Mouse (Mus musculus) fat pad, adult 2 months (tissue): ENCODE data around the gene Sycp2.

Source experiments
- DNase-seq: peaks from one replicate; pipeline ENCODE4 v3.0.0-alpha.2; 2011; ENCODE audit warnings: low read depth, low spot score; ENCODE audit errors: extremely low read depth

The Sycp2 gene

DNA sequence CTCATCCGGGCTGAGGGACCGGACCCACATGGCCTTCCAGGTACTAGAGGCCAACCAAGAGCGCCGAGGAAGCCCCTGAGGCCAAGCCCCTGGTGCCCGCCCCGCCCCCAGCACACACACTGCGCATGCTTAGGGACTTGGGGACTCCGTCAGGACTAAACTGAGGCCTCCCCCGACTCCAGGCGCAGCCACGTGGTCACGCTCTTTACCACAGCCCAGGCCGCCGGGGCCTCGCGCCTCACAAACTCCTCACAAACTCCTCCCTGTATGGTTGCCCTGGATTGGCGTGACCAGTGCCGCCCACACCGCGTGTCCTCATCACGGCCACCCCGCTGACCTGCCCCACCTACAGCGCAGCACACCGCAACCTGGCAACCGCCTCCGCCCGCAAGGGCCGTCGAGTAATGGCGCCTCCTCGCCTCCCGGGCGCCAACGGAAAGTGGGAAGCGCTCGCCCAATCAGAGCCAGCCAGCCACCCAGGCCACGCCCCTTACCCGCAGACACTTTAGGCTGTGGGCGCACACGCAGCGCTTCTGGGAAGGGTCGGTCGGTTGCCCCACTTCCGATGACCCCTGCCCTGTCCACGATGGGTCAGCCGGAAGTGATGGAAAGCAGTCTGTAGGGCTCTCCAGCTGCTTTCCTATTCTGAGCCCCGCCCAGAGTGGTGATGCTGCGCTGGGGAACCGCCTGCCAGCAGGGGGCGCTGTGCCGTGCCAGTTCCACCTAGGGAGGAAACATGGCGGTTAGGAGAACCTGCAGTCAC is at the start of gene Sycp2:
Gene Sycp2 (minus strand): TSS at position 633 of the 763 bp plus-strand sequence.
- no peak for DNase-seq

DNA sequence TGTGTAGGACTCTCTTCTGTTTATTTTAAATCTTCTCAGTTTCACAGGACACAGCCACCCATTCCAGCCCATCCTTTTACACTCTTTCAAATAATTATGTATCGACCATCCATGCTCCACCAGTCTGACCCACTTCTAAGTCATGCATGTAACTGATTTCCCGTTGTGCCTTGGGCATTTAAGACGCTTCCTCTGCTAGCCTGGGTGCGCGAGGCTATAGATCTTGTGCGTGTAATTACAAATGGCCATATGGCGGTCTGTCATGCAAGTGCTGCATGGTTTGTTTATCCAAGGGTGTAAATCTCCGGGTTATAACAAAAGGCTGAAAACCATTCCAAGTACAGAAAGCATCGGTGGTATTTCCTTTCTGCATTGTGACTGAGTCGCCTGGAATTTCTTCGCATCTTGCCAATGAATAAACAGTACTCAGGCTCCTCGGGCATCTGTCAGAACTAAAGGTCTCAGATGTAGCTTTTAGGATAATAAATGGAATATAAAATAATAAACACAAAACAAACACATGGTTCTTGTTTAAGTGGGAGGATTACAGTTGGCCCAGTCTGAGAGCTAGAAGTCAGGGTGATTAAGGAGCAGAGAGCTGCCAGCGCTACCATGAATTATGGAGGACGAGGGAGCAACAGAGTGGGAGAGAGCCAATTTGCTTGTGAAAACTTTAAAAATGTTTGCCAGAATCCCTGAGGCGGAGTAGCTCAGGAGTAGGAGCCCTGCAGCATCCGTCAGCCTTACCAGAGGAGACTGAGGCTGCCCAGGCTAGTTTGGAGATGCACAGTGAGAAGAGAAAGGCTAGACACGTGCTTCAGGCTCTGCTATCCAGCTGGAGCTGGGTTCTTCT is 47.4 kb upstream of the Sycp2 start:
- DNase-seq = no peak

DNA sequence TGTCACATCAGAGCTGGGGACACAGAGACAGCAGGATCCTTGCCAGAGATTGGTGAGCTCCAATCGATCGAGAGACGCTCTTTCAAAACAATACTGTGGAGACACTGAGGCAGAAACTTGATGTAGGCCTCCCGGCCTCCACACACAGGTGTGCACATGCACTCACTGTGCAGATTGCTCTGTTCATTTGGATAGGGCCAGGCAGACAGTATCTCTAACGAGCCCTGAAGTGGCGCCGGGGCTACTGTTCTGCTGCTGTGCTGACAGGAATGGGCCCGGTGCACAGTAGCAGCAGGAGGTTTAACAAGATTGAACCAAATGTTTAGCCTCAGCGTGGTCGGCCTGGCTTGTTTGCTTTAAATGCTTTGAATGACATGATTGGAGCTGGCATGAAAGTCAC is 43.5 kb upstream of the Sycp2 start:
- DNase-seq = no peak

DNA sequence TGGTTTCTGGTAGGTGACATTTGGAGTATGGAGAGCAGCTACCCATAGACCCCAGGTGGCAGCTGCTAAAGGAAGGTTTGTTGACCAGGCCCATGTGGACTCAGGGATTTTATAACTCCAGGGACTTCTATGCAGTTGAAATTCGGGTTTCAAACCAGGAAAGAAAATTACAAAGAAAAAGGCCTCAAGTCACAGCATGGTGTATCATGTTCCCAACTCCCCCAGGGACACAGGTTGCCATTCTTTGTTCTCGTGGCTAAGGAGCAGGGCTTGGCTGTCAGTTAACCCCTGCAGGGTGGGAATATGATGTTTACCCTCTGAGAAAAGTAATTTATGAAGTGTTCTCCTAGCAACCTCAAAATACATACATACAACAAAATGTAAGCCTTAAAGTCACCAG is 42.8 kb upstream of the Sycp2 start:
- DNase-seq = no peak

DNA sequence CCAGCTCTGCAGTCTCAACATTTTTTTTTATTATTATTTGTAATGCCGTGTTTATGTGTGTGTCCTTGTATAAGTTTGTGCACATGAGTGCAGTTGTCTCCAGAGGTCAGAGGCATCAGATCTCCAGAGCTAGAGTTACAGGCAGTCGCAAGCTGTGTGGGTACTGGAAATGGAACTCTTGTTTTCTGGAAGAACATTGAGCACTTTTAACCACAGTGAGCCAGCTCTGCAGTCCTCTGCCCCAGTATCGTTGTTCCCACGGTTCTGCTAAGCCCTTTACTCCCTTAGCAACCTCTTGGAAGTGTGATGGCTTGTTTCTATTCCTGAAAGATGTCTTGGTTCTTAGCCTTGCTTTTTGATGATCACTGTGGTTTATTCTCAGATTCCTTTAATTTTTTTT is 41.9 kb upstream of the Sycp2 start:
- no peak for DNase-seq

DNA sequence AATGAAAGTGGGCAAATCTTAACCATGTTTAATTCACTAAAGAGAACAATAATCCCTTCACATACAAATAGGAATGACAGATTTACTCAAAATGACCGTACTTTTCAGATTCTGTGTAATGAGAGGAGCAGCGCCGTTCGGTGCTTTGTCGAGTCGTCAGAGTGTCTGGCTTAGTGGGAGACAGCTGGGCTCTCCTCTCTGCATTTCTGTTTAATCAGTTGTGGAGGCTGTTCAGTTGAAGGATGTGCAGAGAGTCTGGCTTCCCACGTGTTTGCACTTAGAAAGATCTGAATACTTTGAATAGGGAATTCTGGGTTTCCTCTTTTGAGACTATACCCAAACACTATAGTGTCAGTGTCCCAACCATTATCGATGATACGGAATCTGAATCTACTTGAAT is 29.8 kb upstream of the Sycp2 start:
- DNase-seq = no peak

DNA sequence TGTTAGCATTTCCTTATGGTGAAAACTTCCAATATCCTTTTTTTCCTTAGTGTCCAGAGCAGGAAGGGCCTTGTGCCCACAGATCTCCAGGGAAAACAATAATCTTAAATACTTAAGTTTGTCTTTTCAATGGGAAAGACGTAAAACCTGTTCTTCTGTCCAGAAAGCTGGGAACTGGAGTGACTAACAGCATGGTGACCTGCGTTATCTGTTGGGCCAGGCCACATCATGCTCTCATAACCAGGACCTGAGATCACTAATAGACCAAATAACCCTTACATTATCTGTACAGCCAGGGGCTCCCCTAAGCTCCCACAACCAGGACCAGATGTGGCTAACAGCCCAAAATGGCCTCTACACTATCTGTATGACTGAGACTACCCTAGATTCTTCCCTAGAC is 26.4 kb upstream of the Sycp2 start:
- no peak for DNase-seq

DNA sequence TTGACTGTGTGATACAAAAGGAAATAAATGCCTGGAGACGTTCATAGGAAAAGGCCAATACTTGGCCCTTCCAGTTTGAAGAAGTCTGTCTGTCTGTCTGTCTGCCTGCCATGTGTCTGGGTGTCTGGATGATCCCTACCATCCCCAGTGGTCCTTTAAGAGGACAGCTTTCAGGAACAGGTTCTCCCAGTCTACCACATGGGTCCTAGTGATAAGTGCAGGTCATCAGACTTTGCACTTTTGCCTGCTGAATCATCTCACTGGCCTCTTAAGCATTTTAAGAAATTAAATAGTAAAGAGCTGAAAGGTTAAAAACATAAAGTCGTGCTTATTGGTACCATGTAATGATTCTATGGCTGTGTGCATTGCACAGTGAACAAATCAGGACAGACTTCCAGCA is 26.0 kb upstream of the Sycp2 start:
- no peak for DNase-seq

DNA sequence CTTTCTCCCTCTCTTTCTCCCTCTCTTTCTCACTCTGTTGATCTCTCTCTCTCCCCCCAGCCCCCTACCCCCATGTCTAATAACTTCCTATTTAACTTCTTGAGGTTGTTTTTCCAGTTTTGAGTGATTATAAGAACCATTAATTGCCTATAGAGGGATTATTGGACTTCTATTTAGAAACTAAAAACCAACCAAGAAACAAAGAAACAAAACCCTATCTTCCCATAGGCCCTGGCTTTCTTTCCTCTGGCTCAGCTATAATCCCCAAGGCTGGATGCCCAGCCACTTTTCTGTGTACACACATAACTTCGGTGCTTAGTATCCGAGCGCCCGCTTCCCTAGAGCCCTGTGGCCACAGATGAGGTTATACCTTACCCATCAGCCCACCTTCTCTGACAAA is 22.7 kb upstream of the Sycp2 start, which contains the start of gene Cdh26:
Gene Cdh26 (plus strand): TSS at position 301 of the 400 bp plus-strand sequence.
- no peak for DNase-seq

DNA sequence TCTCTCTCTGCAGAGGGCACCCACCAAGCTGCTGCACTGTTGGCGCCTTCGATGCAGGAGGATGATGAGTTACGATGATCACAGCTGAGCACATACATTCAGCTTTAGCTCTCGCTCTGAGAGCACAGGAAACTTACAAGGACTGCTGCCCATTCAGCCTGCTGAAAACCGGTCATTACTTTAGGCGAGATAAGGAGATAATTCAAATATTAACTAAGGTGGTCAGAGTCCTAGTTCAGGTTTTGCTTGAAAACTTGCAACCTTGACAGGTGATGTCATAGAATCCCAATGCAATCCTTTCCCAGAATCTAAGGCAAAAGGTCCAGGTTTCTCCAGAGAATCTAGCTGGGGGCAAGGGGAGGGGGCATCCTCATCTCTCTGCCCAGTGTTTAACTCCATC is 21.9 kb upstream of the Sycp2 start:
- DNase-seq = no peak

DNA sequence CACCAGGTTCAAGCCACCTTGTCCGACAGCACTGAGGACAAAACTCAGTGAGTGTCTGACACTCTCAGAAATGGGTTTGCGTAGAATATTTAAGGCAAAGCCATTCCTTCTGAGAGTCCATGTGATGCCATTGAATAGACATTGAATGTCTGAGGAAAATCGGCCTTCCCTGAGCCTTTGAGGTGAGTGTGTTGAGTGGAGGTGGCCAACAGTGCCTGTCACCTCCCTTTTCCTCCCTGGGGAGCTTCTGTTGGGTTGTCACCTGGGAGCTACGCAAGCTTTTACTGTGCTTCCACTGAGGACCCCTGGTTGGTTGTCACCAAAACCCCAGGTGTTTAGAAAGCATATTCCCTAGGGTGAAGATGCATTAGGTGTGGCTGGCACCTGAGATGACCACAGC is 21.2 kb upstream of the Sycp2 start:
- DNase-seq = no peak

DNA sequence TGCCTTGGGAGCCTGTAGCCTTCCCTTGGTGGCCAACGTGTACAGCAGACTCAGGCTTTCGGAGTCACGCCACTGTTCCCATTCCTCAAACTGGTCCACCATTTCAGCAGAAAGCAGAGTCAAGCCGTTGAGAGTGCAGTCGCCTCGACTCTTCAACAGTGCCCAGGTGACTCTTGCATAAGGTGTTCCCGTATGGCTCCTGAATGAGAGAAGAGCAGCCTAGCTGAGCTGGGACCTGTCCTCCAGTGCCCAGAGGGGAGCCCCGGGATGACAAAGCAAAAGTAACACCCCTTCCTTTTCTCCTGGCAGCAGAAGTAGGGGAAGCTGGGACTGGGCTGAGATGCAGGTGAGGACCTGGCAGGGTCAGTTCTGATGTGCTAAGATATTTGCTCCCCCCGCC is 20.7 kb upstream of the Sycp2 start:
- DNase-seq = no peak

DNA sequence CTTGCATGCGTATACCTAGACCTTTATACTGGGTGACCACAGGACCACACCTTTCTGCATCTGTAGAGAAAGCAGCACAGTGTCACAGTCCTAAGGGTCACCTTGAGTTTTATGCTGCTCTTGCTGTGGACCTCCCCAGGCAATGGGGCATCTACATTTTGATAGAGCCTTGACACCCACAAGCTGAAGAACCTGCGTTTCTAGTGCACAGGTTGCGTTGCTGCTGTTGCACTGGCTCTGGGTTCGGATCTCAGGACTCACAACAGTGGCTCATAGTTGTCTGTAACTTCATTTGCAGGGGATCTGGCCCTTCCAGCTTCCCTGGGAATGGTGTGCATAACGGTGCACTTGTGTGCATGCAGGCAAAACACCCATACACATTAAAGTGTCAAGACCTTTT is 19.7 kb upstream of the Sycp2 start:
- no peak for DNase-seq

DNA sequence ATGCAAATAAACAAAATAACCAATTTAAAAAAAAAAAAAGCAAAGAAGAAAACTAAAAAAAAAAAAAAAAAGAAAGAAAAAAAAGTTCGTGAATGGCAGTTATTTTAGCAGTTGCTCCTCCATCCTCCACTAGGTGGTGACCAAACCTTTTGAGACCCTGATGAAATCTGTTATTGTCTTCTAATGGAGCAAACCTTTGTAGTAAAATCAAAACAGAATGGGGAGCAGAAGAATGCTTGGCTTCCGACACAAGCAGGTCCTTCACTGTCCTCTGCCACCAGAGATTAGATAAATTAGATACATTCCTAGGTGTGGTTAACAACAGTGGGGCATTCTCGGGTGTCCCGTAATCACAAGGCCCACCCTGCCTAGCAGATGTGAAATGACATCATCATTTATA is 18.7 kb upstream of the Sycp2 start:
- DNase-seq = no peak

DNA sequence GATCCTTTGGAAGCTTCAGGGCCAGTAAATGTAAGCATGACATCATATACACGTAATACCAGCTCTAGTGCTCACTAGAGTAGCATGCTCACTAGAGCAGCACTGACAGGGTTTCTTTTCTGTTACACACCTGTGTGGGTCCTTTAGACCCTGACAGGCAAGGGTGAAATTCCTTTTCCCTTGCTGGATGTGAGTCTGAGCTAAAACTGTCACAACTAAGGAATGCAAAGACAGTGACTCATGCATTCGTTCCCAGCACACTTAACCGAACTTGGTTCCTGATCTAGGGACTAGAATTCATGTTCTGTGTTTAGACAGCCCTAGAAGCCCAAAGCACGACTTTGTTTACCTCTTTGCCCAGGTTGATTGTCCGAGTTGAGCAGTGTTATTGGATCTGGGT is 15.7 kb upstream of the Sycp2 start:
- DNase-seq = no peak

DNA sequence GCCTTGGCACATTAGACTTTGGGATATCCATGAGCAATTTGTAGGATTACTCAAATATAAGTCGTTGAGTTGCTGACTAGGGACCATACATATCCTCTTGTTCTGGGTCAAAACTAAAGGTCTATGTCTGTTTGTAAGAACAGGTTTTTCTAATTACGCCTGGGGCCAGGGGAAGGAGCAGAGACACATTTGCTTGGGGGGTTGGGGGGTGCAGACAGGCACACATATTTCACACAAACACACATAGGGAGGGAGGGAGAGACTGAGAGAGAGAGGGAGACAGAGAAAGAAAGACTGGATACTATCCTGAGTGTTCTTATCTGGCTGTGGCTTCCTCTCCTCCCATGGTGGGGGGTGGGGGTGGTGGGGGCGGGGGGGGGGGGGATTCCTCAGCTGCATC is 14.7 kb upstream of the Sycp2 start:
- DNase-seq = no peak

DNA sequence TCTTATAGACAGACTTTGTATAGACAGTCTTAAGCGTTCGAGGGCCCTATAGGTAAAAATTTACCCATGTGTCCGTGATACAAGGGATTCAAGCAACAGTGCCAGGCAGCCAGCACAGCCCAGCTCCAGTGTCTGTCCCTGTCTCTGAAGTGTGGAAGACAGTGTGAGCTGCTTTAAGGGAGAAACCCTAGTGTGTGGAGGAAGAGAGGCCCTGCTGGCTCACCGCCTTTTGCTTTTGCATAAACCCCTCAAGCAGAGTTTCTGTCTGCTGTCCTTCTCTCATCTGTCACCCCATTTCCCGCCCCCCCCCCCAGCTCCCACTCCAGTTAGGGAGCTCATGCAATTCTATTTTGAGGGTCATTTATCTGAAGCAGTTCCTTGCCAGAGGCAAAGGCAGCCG is 14.1 kb upstream of the Sycp2 start:
- no peak for DNase-seq

DNA sequence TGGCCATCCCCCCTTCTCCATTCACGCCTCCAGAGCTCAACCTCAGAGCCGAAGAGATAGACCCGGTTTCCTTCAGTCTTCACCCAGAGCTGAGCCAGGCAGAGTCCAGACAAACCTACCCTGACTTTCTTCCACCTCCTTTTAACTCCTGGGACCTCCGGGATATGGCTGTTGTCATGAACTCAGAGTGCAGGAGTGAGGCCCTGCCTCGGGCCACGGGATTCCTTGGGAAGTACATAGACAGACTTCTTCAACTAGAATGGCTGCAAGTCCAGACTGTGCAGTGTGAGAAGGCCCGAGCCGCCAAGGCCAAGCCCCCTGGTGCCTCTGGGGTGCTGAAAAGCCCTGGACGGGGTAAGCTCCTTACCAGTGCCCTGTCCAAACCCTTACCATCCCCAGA is 13.1 kb upstream of the Sycp2 start:
- no peak for DNase-seq

DNA sequence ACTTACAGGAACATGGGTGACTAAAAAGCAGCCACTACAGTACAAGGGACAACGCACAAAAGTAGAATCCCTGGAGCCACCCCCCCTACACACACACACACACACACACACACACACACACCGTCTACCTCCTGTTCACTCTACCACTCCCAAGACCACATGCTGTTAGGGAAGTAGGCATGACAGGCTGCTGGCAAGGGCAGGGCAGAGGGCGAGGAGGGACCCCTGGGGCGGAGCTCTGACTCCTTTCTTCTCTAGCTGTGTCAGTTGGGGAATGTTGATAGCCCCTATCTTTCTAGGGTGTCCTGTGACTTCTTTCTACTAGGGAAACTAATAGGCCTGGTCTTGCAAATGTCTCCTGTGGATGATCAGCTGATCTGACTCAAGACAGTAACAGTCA is 9.5 kb upstream of the Sycp2 start:
- no peak for DNase-seq

DNA sequence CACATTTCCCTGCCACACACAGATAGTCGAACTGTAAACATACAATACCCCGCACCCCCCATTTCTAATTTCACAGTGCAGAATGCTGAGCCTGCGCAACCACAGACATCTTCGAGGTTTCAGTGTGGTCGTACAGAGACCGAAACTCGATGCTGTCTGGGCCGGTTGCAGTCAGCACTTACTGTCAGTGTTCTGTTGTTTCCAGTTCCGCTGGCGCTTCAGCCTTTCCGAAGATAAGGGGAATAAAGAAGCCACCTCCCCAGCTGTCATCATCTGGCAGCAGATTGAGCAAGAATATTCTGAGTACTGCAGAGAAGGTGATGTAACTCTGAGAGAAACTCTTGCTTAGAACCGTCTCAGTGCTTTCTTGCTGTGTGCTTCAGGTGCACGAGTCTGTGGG is 8.9 kb upstream of the Sycp2 start:
- DNase-seq = no peak

DNA sequence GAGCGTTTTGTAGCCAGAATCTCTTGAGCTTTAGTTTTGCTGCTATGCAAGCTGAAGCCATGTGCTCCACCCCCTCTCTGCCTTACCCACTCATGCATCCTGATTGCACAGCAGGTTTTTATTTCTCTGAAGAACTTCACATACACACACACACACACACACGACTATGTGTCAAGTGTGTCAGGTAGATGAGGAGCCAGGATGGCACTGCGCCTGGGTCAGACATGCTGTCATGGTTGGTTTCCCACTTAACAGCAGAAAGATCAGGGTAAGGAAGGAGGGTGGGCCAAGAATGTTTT is 7.6 kb upstream of the Sycp2 start:
- DNase-seq = no peak

DNA sequence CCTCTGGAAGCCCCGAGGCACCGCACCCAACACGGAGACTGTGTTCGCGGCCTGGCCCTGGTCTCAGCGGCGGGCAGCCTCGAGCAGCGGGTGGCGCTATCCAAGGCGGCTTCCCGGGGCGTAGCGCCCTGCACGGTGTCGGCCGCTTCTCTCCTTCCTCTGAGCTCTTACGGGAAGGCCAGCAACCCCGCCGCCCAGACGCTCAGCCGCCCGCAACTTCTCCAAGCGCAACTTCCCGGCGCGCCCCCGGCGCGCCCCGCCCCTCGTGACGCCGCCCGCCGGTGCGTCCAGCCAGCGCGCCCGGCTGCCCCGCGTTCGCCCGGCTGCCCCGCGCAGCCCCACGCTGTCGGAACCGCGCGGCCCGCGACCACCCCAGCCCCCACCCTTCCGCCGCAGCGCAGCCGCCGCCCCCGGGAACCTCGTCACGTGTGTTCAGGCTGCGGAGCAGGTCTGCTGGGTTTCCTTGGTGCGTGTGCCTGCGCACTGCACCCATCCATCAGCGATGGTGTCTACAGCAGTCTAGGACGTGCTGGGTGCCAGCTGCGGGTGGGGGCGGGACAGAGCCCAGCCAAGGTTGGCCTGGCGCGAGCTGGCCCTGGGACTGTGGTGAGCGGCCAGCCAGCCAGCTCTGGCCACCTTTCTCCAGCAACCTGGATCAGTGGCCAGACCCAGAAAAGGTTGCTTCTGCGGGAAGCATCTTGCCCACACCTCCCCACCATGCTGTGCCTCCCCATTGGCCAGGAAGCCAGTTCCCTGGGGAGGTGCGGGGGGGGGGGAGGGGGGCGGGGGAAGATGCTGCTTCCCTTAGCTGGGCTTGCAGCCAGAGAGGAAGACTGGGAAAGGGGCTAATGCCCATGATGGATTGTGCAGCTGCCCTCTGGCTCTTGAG is 7.0 kb upstream of the Sycp2 start, which contains the start of the genes Ppp1r3d and Fam217b:
Gene Ppp1r3d (minus strand): TSS at position 212 of the 889 bp plus-strand sequence.
Gene Fam217b (plus strand): TSS at position 264 of the 889 bp plus-strand sequence.
- no peak for DNase-seq
